Mouse (Mus musculus) bone marrow, adult 2 months (tissue): ENCODE results near the gene Akr1b3. TPM values are rescaled to one million over a fixed set of nuclear protein-coding genes. Genes with fewer than 3 reads are reported as not detected.
A peak's percentile ranks its signal among the peaks of the same experiment; 100 is the strongest.
"Not testable (repeated sequence)": the region's sequence is repeated elsewhere in the genome, so short reads cannot be mapped to it uniquely, and the experiment has no call there.

ENCODE experiments used
- H3K27ac ChIP-seq: fragments of 200-500 bp; 2 replicates; pipeline ENCODE4 v1.5.1; 2012; ENCODE audit warnings: low read depth, mild to moderate bottlenecking, control low read depth, inconsistent platforms, low read length; ENCODE audit not compliant: control insufficient read depth, poor library complexity, insufficient read depth
- H3K4me1 ChIP-seq: fragments of 200-500 bp; 2 replicates; pipeline ENCODE4 v1.6.1; 2011; ENCODE audit warnings: low read length; ENCODE audit not compliant: control insufficient read depth, insufficient read depth
- H3K4me3 ChIP-seq: fragments of 200-500 bp; replicated peaks from 2 replicates; pipeline ENCODE3; 2011; ENCODE audit warnings: mild to moderate bottlenecking, low read depth, low read length, control low read depth; ENCODE audit not compliant: control insufficient read depth
- CTCF ChIP-seq: fragments of 200-500 bp; IDR thresholded peaks from 2 replicates; pipeline ENCODE4 v1.5.1; 2011; ENCODE audit warnings: low read length, control low read depth; ENCODE audit not compliant: control insufficient read depth, insufficient read depth
- POLR2A ChIP-seq: fragments of 200-500 bp; IDR thresholded peaks from 2 replicates; pipeline ENCODE4 v1.6.1; 2011; ENCODE audit warnings: low read depth, mild to moderate bottlenecking, control low read depth, low read length, borderline replicate concordance; ENCODE audit not compliant: control insufficient read depth
- WGBS: fragments of 180-500 bp; shearing (Covaris S2); methylation state at CpG from one replicate; pipeline ENCODE4 v1.1.7; 2018; 5-methylcytosine and 5-hydroxymethylcytosine counted together
- polyA plus RNA-seq: library from polyadenylated mRNA; stranded (reverse); fragments of >200 nt; gene quantifications from 2 replicates; pipeline ENCODE4 v1.2.4, GENCODE M21; 2011; ENCODE audit warnings: low replicate concordance; ENCODE audit not compliant: missing spikeins, insufficient read depth, insufficient read length

Akr1b3 gene
- polyA plus RNA-seq, 1 experiment = 76.9 TPM

GRCm38 (mm10) chr6:34352401-34352800 is 35.1 kb upstream of the Akr1b3 start:
- Histone ChIP-seq H3K4me3 (no peak overlapping the region), H3K4me1 (no peaks in the 10 kb centered on the region), H3K27ac (no peak overlapping the region)
- WGBS = 92% methylated on average over 3 of the region's 3 CpGs
- no peak for TF ChIP-seq CTCF
- no peak for TF ChIP-seq POLR2A

GRCm38 (mm10) chr6:34351481-34351880 is 34.2 kb upstream of the Akr1b3 start:
- not testable (repeated sequence) for H3K4me3 ChIP-seq, H3K27ac ChIP-seq, H3K4me1 ChIP-seq
- 65% methylated on average over 10 of the region's 10 CpGs for WGBS

- WGBS = 68% methylated on average over 12 of the region's 12 CpGs
- H3K27ac ChIP-seq = no peak overlapping the region
- no peaks in the 10 kb centered on the region for H3K4me1 ChIP-seq
- TF ChIP-seq CTCF (no peak), POLR2A (no peak)
- H3K4me3 ChIP-seq = no peak overlapping the region
Observed at GRCm38 (mm10) chr6:34350037-34350699, 32.9 kb upstream of the Akr1b3 start.

- Histone ChIP-seq H3K4me1 (no peaks in the 10 kb centered on the region), H3K27ac (no peak overlapping the region), H3K4me3 (no peak overlapping the region)
- 54% methylated on average over 14 of the region's 14 CpGs for WGBS
- no peak for TF ChIP-seq POLR2A
- peak; percentile 81 for TF ChIP-seq CTCF
Observed at GRCm38 (mm10) chr6:34346096-34346898, 29.0 kb upstream of the Akr1b3 start.

- no peak overlapping the region for H3K4me3 ChIP-seq
Observed at GRCm38 (mm10) chr6:34344935-34345334, 27.7 kb upstream of the Akr1b3 start.

GRCm38 (mm10) chr6:34344135-34344850 is 27.0 kb upstream of the Akr1b3 start:
- 78% methylated on average over 10 of the region's 10 CpGs for WGBS
- no peak overlapping the region for H3K4me3 ChIP-seq
- H3K27ac ChIP-seq = no peak overlapping the region
- no peaks in the 10 kb centered on the region for H3K4me1 ChIP-seq
- TF ChIP-seq CTCF = no peak
- TF ChIP-seq POLR2A = no peak

More at GRCm38 (mm10) chr6:34344935-34345334, 27.7 kb upstream of the Akr1b3 start:
- TF ChIP-seq POLR2A (no peak), CTCF (no peak)
- Histone ChIP-seq H3K4me1 (no peaks in the 10 kb centered on the region), H3K27ac (no peak overlapping the region)
- 40% methylated on average over 9 of the region's 9 CpGs for WGBS

GRCm38 (mm10) chr6:34343426-34343825 is 26.1 kb upstream of the Akr1b3 start:
- no peak overlapping the region for H3K27ac ChIP-seq
- WGBS = 71% methylated on average over 6 of the region's 6 CpGs
- TF ChIP-seq CTCF (no peak), POLR2A (no peak)
- H3K4me3 ChIP-seq = no peak overlapping the region
- no peaks in the 10 kb centered on the region for H3K4me1 ChIP-seq

GRCm38 (mm10) chr6:34342476-34342875 is 25.2 kb upstream of the Akr1b3 start:
- H3K27ac ChIP-seq = no peak overlapping the region
- 84% methylated on average over 2 of the region's 2 CpGs for WGBS
- no peak overlapping the region for H3K4me3 ChIP-seq
- H3K4me1 ChIP-seq = no peaks in the 10 kb centered on the region
- TF ChIP-seq CTCF (no peak), POLR2A (no peak)

- Histone ChIP-seq H3K4me1 (no peaks in the 10 kb centered on the region), H3K4me3 (no peak overlapping the region), H3K27ac (no peak overlapping the region)
- TF ChIP-seq POLR2A (no peak), CTCF (no peak)
- WGBS = 85% methylated on average over 4 of the region's 4 CpGs
Observed at GRCm38 (mm10) chr6:34341991-34342390, 24.7 kb upstream of the Akr1b3 start.
